Mouse (Mus musculus): ENCODE measurements at regions not wholly inside any gene's neighbourhood (a gene's known extent, or its start where the extent isn't known, plus 50 kb on each side); places are given as distances from the start of the nearest gene placed in this dataset.

- DNase-seq (ENCODE audit: low read depth, low spot score), result no peak
These were observed 70.2 kb upstream of the Il15 start for GRCm38 (mm10) chr8:82473266-82473665.

- DNase-seq (ENCODE audit: low read depth, low spot score), result no peak
These were observed 68.8 kb upstream of the Il15 start for GRCm38 (mm10) chr8:82471825-82472224.

- DNase-seq (ENCODE audit: low read depth, low spot score), result no peak
These were observed 66.8 kb upstream of the Il15 start for GRCm38 (mm10) chr8:82469824-82470223.

GRCm38 (mm10) chr8:82462841-82463240 lies 59.8 kb upstream of the Il15 start:
- no peak for DNase-seq (ENCODE audit: low read depth, low spot score)

- DNase-seq (ENCODE audit: low read depth, low spot score), result no peak
These were observed 56.0 kb upstream of the Il15 start for GRCm38 (mm10) chr8:82459007-82459406.

- no peak for DNase-seq (ENCODE audit: low read depth, low spot score)
These were observed 51.0 kb upstream of the Il15 start for GRCm38 (mm10) chr8:82454056-82454455.

Data from retina, postnatal 7 days (tissue).